Mouse (Mus musculus): Measurements from ENCODE around the gene Mill2.

DNA sequence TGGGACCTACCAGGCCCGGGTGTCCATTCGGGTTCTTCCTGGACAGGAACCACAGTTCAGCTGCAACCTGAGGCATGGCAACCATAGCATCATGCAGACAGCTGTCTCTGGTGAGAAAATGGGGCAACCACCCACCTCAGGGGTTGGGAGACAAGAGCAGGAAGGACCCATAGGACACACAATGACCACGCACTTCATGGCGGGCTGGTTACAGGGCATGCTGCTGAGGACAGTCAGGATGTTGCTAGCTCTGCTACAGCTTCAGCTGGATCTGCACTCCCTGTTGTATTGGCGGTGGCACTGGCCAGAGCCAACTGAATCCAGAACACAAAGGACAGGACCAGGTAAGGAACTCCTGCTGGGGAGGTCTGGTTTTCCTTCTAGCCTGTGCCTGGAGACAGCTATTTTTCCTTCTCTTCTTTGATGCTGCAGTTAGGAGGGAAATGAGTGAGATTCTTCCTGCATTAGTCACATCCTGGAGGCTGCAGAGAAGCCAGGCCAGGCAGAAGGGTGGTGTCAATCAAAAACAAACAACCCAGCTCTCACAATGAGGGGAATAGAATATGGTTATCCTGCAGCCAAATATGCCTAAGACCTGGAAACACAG, 18.6 kb downstream of the Mill2 start:
- TF ChIP-seq CTCF (conservative IDR thresholded peaks at IDR 0.05; ENCODE audit: low read length) (no peak), NANOG (IDR thresholded peaks at IDR 0.05; ENCODE audit: borderline replicate concordance, low read length) (no peak)
